Mouse (Mus musculus) CH12.LX (cell line): ENCODE results near the gene Map6. TPM values are rescaled to one million over a fixed set of nuclear protein-coding genes. Genes with fewer than 3 reads are reported as not detected.

ENCODE experiments used
- DNase-seq: peaks from one replicate; pipeline ENCODE4 v3.0.0-alpha.2; 2013; ENCODE audit errors: extremely low read depth
- H3K27ac ChIP-seq: 2 replicates; pipeline ENCODE4 v1.5.1; 2012; ENCODE audit warnings: low read depth, mild to moderate bottlenecking, control low read depth, moderate library complexity; ENCODE audit not compliant: insufficient read depth
- H3K27me3 ChIP-seq: replicated peaks from 2 replicates; pipeline ENCODE3; 2012; ENCODE audit warnings: inconsistent platforms
- H3K36me3 ChIP-seq, 2 experiments: replicated peaks in 1 of 2; 2 replicates each; pipeline versions ENCODE3 to v1.6.1; 2012; ENCODE audit warnings: inconsistent platforms in 1 of 2, low read length in 1 of 2, mild to moderate bottlenecking in 1 of 2, mixed read lengths in 1 of 2, moderate library complexity in 1 of 2; ENCODE audit not compliant: control insufficient read depth in 1 of 2, insufficient read depth in 1 of 2
- H3K4me1 ChIP-seq, 2 experiments: 2 replicates each; pipeline ENCODE4 v1.6.1; 2012; ENCODE audit warnings: inconsistent platforms in 1 of 2, moderate library complexity in 1 of 2; ENCODE audit not compliant: insufficient read depth in 2 of 2, control insufficient read depth in 1 of 2
- H3K4me2 ChIP-seq: 2 replicates; pipeline ENCODE4 v1.6.1; 2012; ENCODE audit warnings: low read depth, mild to moderate bottlenecking, control low read depth; ENCODE audit not compliant: poor library complexity, insufficient read depth, severe bottlenecking
- H3K4me3 ChIP-seq, 3 experiments: fragments of 150-350 bp in 1 of 3; sonication (generic) in 1 of 3; replicated peaks in 1 of 3; 2 replicates each; pipeline versions ENCODE3 to v1.5.1; 2011 to 2012; ENCODE audit warnings: low read depth in 2 of 3, low read length in 2 of 3, mild to moderate bottlenecking in 2 of 3, moderate library complexity in 2 of 3, control low read depth in 1 of 3, improper control_type of control experiment in 1 of 3, inconsistent platforms in 1 of 3, mixed read lengths in 1 of 3; ENCODE audit not compliant: poor library complexity in 1 of 3
- H3K79me2 ChIP-seq: replicated peaks from 2 replicates; pipeline ENCODE4 v1.6.1; 2012; ENCODE audit warnings: mild to moderate bottlenecking, moderate library complexity; ENCODE audit not compliant: control insufficient read depth, poor library complexity, insufficient read depth, severe bottlenecking; ENCODE audit errors: extremely low read depth
- H3K9ac ChIP-seq: 2 replicates; pipeline ENCODE4 v1.6.1; 2012; ENCODE audit warnings: low read depth, mild to moderate bottlenecking, control low read depth, moderate library complexity; ENCODE audit not compliant: insufficient read depth
- H3K9me3 ChIP-seq: replicated peaks from 2 replicates; pipeline ENCODE3; 2012; ENCODE audit warnings: low read length, inconsistent platforms, mixed read lengths
- CTCF ChIP-seq, 2 experiments: IDR thresholded peaks in 1 of 2; conservative IDR thresholded peaks in 1 of 2; 2 replicates each; pipeline ENCODE4 v1.5.1; 2011 to 2012; ENCODE audit warnings: low read depth in 2 of 2, low read length in 2 of 2, improper control_type of control experiment in 1 of 2, inconsistent platforms in 1 of 2, mild to moderate bottlenecking in 1 of 2, moderate library complexity in 1 of 2
- E2F4 ChIP-seq: IDR thresholded peaks from 2 replicates; pipeline ENCODE4 v1.6.1; 2011; ENCODE audit warnings: low read depth, low read length, improper control_type of control experiment; ENCODE audit not compliant: insufficient replicate concordance
- ELF1 ChIP-seq: IDR thresholded peaks from 2 replicates; pipeline ENCODE4 v1.6.1; 2014; ENCODE audit warnings: low read depth, mild to moderate bottlenecking, inconsistent platforms, low read length, improper control_type of control experiment
- EP300 ChIP-seq: IDR thresholded peaks from 2 replicates; pipeline ENCODE4 v1.6.1; 2011; ENCODE audit warnings: low read length, improper control_type of control experiment
- GABPA ChIP-seq: IDR thresholded peaks from 2 replicates; pipeline ENCODE4 v1.6.1; 2012; ENCODE audit warnings: low read depth, low read length, improper control_type of control experiment, inconsistent platforms; ENCODE audit not compliant: insufficient replicate concordance
- IRF4 ChIP-seq: IDR thresholded peaks from 2 replicates; pipeline ENCODE4 v1.6.1; 2014; ENCODE audit warnings: low read depth, mild to moderate bottlenecking, inconsistent platforms, low read length, improper control_type of control experiment
- JUN ChIP-seq: IDR thresholded peaks from 2 replicates; pipeline ENCODE4 v1.6.1; 2011; ENCODE audit warnings: low read depth, mild to moderate bottlenecking, low read length, improper control_type of control experiment, moderate library complexity; ENCODE audit not compliant: insufficient read depth
- JUND ChIP-seq: conservative IDR thresholded peaks from 2 replicates; pipeline ENCODE4 v1.6.1; 2011; ENCODE audit warnings: low read depth, low read length, improper control_type of control experiment
- KAT2A ChIP-seq: IDR thresholded peaks from 2 replicates; pipeline ENCODE4 v1.6.1; 2012; ENCODE audit warnings: low read length, improper control_type of control experiment, inconsistent platforms; ENCODE audit not compliant: insufficient replicate concordance
- MAFK ChIP-seq: IDR thresholded peaks from 2 replicates; pipeline ENCODE4 v1.6.1; 2011; ENCODE audit warnings: low read length, improper control_type of control experiment; ENCODE audit not compliant: insufficient replicate concordance
- MAZ ChIP-seq: IDR thresholded peaks from 2 replicates; pipeline ENCODE4 v1.6.1; 2012; ENCODE audit warnings: low read depth, mild to moderate bottlenecking, inconsistent platforms, low read length, improper control_type of control experiment, moderate library complexity
- MEF2A ChIP-seq: IDR thresholded peaks from 2 replicates; pipeline ENCODE4 v1.6.1; 2014; ENCODE audit warnings: low read depth, mild to moderate bottlenecking, inconsistent platforms, low read length, improper control_type of control experiment, borderline replicate concordance
- MXI1 ChIP-seq: IDR thresholded peaks from 2 replicates; pipeline ENCODE4 v1.6.1; 2011; ENCODE audit warnings: mild to moderate bottlenecking, low read depth, low read length, improper control_type of control experiment
- RAD21 ChIP-seq: IDR thresholded peaks from 2 replicates; pipeline ENCODE4 v1.6.1; 2011; ENCODE audit warnings: low read depth, mild to moderate bottlenecking, low read length, improper control_type of control experiment, moderate library complexity
- RCOR1 ChIP-seq: conservative IDR thresholded peaks from 2 replicates; pipeline ENCODE4 v1.6.1; 2012; ENCODE audit warnings: low read depth, mild to moderate bottlenecking, inconsistent platforms, low read length, improper control_type of control experiment
- SMC3 ChIP-seq: IDR thresholded peaks from 2 replicates; pipeline ENCODE4 v1.6.1; 2011; ENCODE audit warnings: low read depth, low read length, improper control_type of control experiment
- TBP ChIP-seq: conservative IDR thresholded peaks from 2 replicates; pipeline ENCODE4 v1.6.1; 2011; ENCODE audit warnings: low read depth, low read length, improper control_type of control experiment
- UBTF ChIP-seq: IDR thresholded peaks from 2 replicates; pipeline ENCODE4 v1.6.1; 2012; ENCODE audit warnings: low read depth, mild to moderate bottlenecking, inconsistent platforms, low read length, improper control_type of control experiment, moderate library complexity
- USF1 ChIP-seq: IDR thresholded peaks from 2 replicates; pipeline ENCODE4 v1.6.1; 2014; ENCODE audit warnings: low read depth, mild to moderate bottlenecking, inconsistent platforms, low read length, improper control_type of control experiment
- USF2 ChIP-seq: conservative IDR thresholded peaks from 2 replicates; pipeline ENCODE4 v1.6.1; 2011; ENCODE audit warnings: low read depth, low read length, improper control_type of control experiment
- ZC3H11A ChIP-seq: IDR thresholded peaks from 2 replicates; pipeline ENCODE4 v1.6.1; 2012; ENCODE audit warnings: low read depth, mild to moderate bottlenecking, inconsistent platforms, low read length, improper control_type of control experiment
- ZKSCAN1 ChIP-seq: IDR thresholded peaks from 2 replicates; pipeline ENCODE4 v1.6.1; 2012; ENCODE audit warnings: low read depth, inconsistent platforms, low read length, improper control_type of control experiment, borderline replicate concordance
- ZMIZ1 ChIP-seq: IDR thresholded peaks from 2 replicates; pipeline ENCODE4 v1.6.1; 2012; ENCODE audit warnings: low read depth, mild to moderate bottlenecking, inconsistent platforms, low read length, improper control_type of control experiment
- ZNF384 ChIP-seq: IDR thresholded peaks from 2 replicates; pipeline ENCODE4 v1.6.1; 2012; ENCODE audit warnings: low read depth, low read length, improper control_type of control experiment, inconsistent platforms
- dilution Hi-C: fragments of 300-500 bp; cut with MboI; formaldehyde crosslinking; loops from 2 replicates; pipeline ENCODE4 v1.14.3; 2020; ENCODE audit warnings: low sequenced_read_pairs; ENCODE audit not compliant: extremely low pct_unique_long_range_greater_than_20kb, extremely low pct_ligation_motif_present
- in situ Hi-C: fragments of 300-500 bp; cut with MboI; formaldehyde crosslinking; loops from 3 replicates; pipeline ENCODE4 v1.14.3; 2019; ENCODE audit warnings: low sequenced_read_pairs, low pct_ligation_motif_present, low pct_unique_long_range_greater_than_20kb, mixed read lengths
- polyA plus RNA-seq: library from polyadenylated mRNA; unstranded; fragments of >175 nt; gene quantifications from 2 replicates; pipeline ENCODE4 v1.2.1, GENCODE M21; 2012; ENCODE audit warnings: low read depth; ENCODE audit not compliant: insufficient read length
- total RNA-seq, 2 experiments: library from RNA; depleted of rRNA; stranded (reverse); fragments of 300-350 nt in 1 of 2; fragments of >200 nt in 1 of 2; gene quantifications; 2 replicates each; pipeline ENCODE4 v1.2.3; 2012 to 2014

Gene Map6
- total and polyA plus RNA-seq, 3 experiments: 0.32 to 1.4 (median 1.1) TPM

DNA sequence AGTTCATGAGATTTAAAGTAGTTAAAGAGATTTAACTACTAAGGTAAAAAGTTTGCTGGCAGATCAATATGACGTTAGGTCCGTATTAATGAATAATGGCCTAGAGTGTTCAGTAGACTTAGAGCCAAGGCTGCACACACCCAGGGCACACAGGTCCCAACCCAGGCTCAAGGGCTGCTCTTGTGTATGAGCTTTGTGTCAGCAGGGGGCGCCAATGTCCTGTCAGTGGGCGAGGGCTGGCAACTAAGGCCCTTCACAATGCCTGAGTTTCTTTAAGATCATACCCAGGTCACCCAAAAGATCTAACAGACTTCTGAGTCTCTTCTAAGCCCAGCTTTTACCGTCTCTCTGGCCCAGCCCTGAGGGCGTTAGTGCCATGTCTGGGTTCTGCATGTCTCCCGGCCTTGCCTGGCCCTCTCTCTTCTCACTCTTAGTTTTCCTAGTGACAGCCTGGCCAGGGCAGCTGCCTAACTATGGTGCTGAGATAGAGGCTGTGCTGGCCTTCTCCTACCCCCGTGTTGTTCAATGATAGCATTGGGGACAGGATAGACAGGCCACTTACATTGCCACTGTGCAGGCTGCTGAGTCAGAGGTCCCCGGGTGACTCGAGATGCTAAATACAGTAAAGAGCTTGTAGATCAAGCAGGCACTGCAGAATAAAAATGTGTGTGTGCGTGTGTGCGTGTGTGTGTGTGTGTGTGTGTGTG lies 65.7 kb downstream of the Map6 start:
- dilution Hi-C loops: no loop called here
- no peak overlapping the region for H3K4me2 ChIP-seq
- H3K79me2 ChIP-seq: no peaks in the 10 kb centered on the region
- no peaks in the 10 kb centered on the region for H3K9me3 ChIP-seq
- peaks cover 3% of the 10 kb centered on the region for H3K27me3 ChIP-seq
- H3K4me1 ChIP-seq: peaks cover 0 to 3% of the 10 kb centered on the region in 2 experiments; a peak in 1 of 4 replicates
- H3K36me3 ChIP-seq: no peaks in the 10 kb centered on the region
- no peak overlapping the region for H3K9ac ChIP-seq
- in situ Hi-C loops: no loop called here
- no peak overlapping the region for H3K4me3 ChIP-seq
- no peak for TF ChIP-seq JUND
- TF ChIP-seq JUN: no peak
- peak in 1 of 2 experiments; percentile 96; a peak in 3 of 4 replicates for TF ChIP-seq CTCF (conservative IDR thresholded peaks at IDR 0.05 in 1 of 2, IDR thresholded peaks at IDR 0.05 in 1 of 2; ENCODE audit: low read depth in 2 of 2, low read length in 2 of 2)
- TF ChIP-seq MAZ: no peak
- TF ChIP-seq ZNF384: no peak
- TF ChIP-seq ZC3H11A: peak; percentile 75
- no peak for TF ChIP-seq USF2
- TF ChIP-seq TBP: no peak
- TF ChIP-seq GABPA: no peak
- no peak for TF ChIP-seq IRF4
- peak; percentile 97 for TF ChIP-seq SMC3
- 0 out of 2 replicates have a peak, but pooled peaks have one; percentile 15 for TF ChIP-seq MEF2A
- TF ChIP-seq E2F4: no peak
- TF ChIP-seq RAD21: peak; percentile 97
- TF ChIP-seq ELF1: no peak
- TF ChIP-seq MXI1: no peak
- no peak for TF ChIP-seq ZKSCAN1
- TF ChIP-seq, all 38 proteins: peak for 5
- peak; percentile 80 for DNase-seq
- no peak overlapping the region for H3K27ac ChIP-seq

DNA sequence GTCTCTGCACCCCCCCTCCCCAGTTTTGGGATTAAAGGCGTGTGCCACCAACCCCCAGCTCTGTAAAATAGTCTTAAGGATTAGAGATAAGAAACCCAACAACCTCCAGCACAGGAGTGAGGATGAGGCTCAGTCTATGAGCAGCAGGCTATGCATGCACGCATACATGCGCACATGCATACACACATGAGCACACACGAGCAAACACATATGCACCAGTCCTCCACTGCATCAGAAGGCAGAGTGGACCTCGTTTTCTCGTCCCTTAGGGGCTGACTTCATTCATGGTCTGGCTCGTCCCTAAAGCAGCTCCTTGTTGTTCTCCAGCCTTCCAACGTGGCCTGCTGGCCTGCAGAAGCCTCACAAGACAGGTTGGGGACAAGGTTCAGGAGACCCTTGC lies 73.5 kb downstream of the Map6 start:
- Histone ChIP-seq H3K9ac (no peak overlapping the region), H3K4me3 (no peak overlapping the region), H3K9me3 (no peaks in the 10 kb centered on the region), H3K4me1 (peaks cover 9% of the 10 kb centered on the region in 2 experiments; a peak in 3 of 4 replicates), H3K79me2 (no peaks in the 10 kb centered on the region), H3K27me3 (peaks cover 5% of the 10 kb centered on the region), H3K4me2 (no peak overlapping the region), H3K36me3 (no peaks in the 10 kb centered on the region), H3K27ac (no peak overlapping the region)
- in situ Hi-C loops: no loop called here
- no peak for DNase-seq
- dilution Hi-C loops: no loop called here
- TF ChIP-seq ZNF384 (no peak), USF1 (no peak), ELF1 (no peak), MAZ (no peak), ZKSCAN1 (no peak), EP300 (no peak), UBTF (no peak), RAD21 (no peak), IRF4 (no peak), JUND (no peak), MAFK (no peak), KAT2A (no peak), JUN (no peak), ZMIZ1 (no peak), RCOR1 (no peak)
